Mouse (Mus musculus): ENCODE measurements at regions not wholly inside any gene's neighbourhood (a gene's known extent, or its start where the extent isn't known, plus 50 kb on each side); places are given as distances from the start of the nearest gene placed in this dataset.

DNA sequence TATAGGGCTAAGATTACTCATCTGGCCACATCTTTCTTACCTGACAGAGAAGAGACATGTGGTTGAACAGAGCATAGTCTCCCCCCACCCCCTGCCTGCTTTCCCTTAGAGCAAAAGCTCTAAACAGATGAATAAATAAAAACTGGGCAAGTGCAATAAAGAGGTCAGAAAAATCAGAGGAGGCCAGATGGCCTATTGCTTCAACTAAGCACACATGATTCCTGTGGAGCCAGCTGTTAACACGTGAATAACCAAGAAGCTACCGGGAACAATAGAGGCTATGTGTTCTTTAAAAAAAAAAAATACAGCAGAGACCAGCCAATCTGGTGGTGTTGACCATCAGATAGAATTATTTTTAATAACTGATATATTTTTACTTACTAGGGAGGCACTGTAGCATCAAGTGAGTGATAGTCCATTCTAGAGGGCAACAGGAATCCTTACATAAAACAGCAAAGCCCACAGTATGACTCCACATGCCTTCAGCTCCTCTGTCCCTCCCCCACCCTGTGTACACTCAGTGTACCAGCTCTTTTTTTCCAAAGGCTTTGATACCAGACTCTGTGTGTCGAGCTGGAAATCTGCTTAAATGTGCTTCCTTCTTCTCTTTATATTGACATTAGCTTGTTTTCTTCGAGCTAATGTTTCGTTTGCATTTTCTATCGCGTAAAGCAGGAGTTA, 272.6 kb downstream of the Plk2 start:
- Histone ChIP-seq H3K27me3 (ENCODE audit: insufficient read depth, low read length) (no peaks in the 10 kb centered on the region), H3K9ac (no peak overlapping the region), H3K4me1 (ENCODE audit: insufficient read depth) (peaks cover 3% of the 10 kb centered on the region; the same call in 1 of the 2 replicates), H3K27ac (ENCODE audit: low read depth, low read length) (no peak overlapping the region), H3K36me3 (ENCODE audit: insufficient read depth) (no peaks in the 10 kb centered on the region), H3K9me3 (ENCODE audit: low read length) (no peaks in the 10 kb centered on the region), H3K4me2 (ENCODE audit: low read depth) (no peak overlapping the region), H3K4me3 (ENCODE audit: low read depth, low read length) (no peak overlapping the region)
- DNase-seq (no peak), ATAC-seq (no peak)
- 61% methylated on average over 7 of the region's 7 CpGs for WGBS
- TF ChIP-seq CTCF (IDR thresholded peaks at IDR 0.05; ENCODE audit: low read depth) = no peak

DNA sequence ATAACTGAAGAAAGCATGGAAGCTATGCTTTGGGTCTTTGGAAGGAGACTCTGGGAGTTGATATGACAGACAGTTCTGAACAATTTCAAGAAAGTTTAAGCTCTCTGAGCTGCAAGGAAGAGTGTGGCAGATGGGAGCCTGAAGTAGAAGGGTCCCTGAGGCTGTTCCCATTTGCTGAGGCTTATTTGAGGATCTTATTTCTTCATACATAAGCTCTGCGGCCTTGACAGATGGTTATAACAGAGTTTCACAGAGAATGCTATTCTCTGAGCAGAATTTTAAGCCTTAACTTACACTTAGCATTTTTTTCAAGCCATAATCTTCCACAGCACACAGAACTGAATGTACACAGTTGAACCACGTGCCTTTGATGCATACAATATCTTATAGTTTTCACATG, 278.7 kb downstream of the Plk2 start:
- TF ChIP-seq CTCF (IDR thresholded peaks at IDR 0.05; ENCODE audit: low read depth) = no peak
- WGBS = 56% methylated on average over 2 of the region's 2 CpGs
- Histone ChIP-seq H3K4me1 (ENCODE audit: insufficient read depth) (peaks cover 3% of the 10 kb centered on the region; the same call in 1 of the 2 replicates), H3K9me3 (ENCODE audit: low read length) (no peaks in the 10 kb centered on the region), H3K27me3 (ENCODE audit: insufficient read depth, low read length) (no peaks in the 10 kb centered on the region), H3K4me3 (ENCODE audit: low read depth, low read length) (no peak overlapping the region), H3K4me2 (ENCODE audit: low read depth) (no peak overlapping the region), H3K36me3 (ENCODE audit: insufficient read depth) (no peaks in the 10 kb centered on the region), H3K9ac (no peak overlapping the region), H3K27ac (ENCODE audit: low read depth, low read length) (no peak overlapping the region)
- ATAC-seq (peak; percentile 93), DNase-seq (peak; percentile 69)

DNA sequence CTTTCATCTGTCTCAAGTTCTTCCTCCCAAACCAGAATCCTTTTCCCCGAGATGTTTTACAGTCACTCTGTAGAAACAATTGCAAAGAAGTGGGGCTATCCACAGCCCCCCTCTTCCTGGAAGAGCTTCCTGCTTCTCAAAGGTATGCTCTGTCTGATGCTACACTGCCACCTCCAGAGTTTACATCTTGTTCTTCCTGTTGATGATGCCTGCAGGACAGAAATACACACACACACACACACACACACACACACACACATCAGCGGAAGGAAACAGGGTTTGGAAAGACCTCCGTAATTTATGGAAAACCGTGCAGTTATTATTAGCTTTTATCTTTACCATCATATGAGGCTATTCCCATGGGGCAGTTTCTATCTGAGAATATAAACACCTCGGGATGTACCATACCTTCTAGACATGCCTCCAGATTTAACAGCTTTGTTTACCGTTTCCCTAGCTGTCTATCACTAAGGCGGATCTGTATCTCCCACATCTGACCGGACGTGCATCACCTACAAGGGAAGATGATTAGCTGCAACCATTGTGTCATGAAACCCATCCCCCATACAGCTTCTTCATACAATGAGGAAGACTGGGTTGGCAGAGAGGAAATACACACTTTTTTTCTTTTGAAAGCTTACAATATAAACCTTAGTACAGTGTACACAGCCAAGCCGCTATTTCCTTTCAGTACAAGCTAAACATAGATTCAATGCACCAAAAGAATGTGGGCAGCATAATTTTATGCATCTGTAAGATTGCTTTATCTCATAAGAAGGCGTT, 288.6 kb downstream of the Plk2 start:
- Histone ChIP-seq H3K9ac (no peak overlapping the region), H3K4me3 (ENCODE audit: low read depth, low read length) (no peak overlapping the region), H3K27ac (ENCODE audit: low read depth, low read length) (no peak overlapping the region), H3K27me3 (ENCODE audit: insufficient read depth, low read length) (no peaks in the 10 kb centered on the region), H3K9me3 (ENCODE audit: low read length) (no peaks in the 10 kb centered on the region), H3K36me3 (ENCODE audit: insufficient read depth) (no peaks in the 10 kb centered on the region), H3K4me2 (ENCODE audit: low read depth) (no peak overlapping the region), H3K4me1 (ENCODE audit: insufficient read depth) (no peaks in the 10 kb centered on the region)
- ATAC-seq (no peak), DNase-seq (no peak)
- 77% methylated on average over 11 of the region's 11 CpGs for WGBS
- no peak for TF ChIP-seq CTCF (IDR thresholded peaks at IDR 0.05; ENCODE audit: low read depth)

DNA sequence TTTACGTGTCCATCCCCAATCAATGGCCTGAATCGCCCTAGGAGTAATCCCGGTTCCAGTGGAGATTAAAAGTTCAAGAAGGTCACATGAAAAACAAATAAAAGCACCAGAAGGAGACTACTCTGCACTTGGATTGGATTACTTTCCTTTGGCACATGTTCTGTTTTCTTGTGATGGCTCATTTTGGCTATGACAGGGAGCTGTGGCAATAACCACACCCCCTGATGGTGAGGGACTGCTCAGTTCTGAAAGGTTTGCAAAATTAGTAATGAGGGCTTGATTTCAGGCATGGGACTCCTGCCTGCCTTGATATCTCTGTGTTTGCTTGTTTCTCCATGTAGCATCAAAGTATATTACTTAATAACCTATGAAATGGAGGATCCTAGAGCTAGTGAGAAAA, 293.9 kb downstream of the Plk2 start:
- no peaks in the 10 kb centered on the region for H3K36me3 ChIP-seq (ENCODE audit: insufficient read depth)
- no peak overlapping the region for H3K27ac ChIP-seq (ENCODE audit: low read depth, low read length)
- DNase-seq = no peak
- TF ChIP-seq CTCF (IDR thresholded peaks at IDR 0.05; ENCODE audit: low read depth) = no peak
- no peak overlapping the region for H3K4me3 ChIP-seq (ENCODE audit: low read depth, low read length)
- no peak for ATAC-seq
- no peak overlapping the region for H3K4me2 ChIP-seq (ENCODE audit: low read depth)
- H3K4me1 ChIP-seq (ENCODE audit: insufficient read depth) = peaks cover 9% of the 10 kb centered on the region
- no peaks in the 10 kb centered on the region for H3K9me3 ChIP-seq (ENCODE audit: low read length)
- no peak overlapping the region for H3K9ac ChIP-seq
- no peaks in the 10 kb centered on the region for H3K27me3 ChIP-seq (ENCODE audit: insufficient read depth, low read length)
- WGBS = 47% methylated on average over 3 of the region's 3 CpGs

DNA sequence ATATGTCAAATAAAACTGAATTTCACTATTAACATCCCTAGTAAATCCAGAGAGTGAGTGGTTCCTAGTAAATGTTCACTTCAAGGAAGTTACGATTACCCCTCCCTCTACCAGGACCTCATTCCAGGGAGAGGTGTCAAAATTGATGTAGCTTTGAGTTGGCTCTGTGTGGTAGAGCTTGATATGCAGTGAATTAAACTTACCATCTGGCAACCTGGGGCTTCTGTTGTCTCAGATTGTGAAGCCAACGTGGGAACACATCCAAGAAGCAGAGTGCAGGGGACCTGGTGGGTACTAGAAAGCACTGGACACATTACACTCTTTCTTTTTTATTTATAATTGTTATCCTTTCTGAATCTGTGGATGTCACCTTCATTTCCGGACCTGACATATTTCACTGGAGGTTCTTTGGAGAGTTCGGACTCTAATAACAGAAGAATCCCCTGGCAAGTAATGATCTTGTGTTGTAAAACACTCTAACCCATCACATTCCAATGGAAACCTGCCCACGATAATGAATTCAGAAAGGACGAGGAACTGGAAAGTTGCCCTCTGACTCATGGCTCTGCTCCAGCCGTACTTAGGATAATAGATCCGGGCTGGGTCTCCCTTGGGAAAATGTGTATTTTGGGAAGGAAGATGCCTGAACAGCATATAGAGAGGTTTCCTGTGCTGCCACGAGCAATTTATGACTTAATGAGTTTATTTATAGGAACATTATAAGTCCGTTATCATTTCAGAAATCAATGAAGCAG, 295.8 kb downstream of the Plk2 start:
- Histone ChIP-seq H3K4me1 (ENCODE audit: insufficient read depth) (peaks cover 9% of the 10 kb centered on the region), H3K27me3 (ENCODE audit: insufficient read depth, low read length) (no peaks in the 10 kb centered on the region), H3K27ac (ENCODE audit: low read depth, low read length) (no peak overlapping the region), H3K9me3 (ENCODE audit: low read length) (no peaks in the 10 kb centered on the region), H3K36me3 (ENCODE audit: insufficient read depth) (no peaks in the 10 kb centered on the region), H3K9ac (no peak overlapping the region), H3K4me3 (ENCODE audit: low read depth, low read length) (no peak overlapping the region), H3K4me2 (ENCODE audit: low read depth) (no peak overlapping the region)
- peak; percentile 66 for ATAC-seq
- 28% methylated on average over 10 of the region's 10 CpGs for WGBS
- TF ChIP-seq CTCF (IDR thresholded peaks at IDR 0.05; ENCODE audit: low read depth) = no peak
- DNase-seq = peak; percentile 58

DNA sequence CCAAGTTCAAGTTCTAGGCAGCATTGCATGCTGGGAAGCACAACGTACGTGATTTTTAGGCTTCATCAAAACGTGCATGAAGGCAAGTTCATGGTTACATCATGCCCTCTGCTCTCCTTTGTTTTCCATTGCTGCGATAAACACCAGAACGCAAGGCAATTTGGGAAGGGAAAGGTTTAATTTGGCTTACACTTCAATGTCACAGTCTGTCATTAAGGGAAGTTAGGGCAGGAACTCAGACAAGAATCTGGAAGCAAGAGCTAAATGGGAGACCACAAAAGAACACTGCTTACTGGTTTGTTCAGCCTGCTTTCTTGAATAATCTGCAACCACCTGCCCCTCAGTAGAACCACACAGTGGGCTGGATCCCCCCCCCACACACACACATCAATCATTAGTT, 297.9 kb downstream of the Plk2 start:
- Histone ChIP-seq H3K4me3 (ENCODE audit: low read depth, low read length) (no peak overlapping the region), H3K36me3 (ENCODE audit: insufficient read depth) (no peaks in the 10 kb centered on the region), H3K4me1 (ENCODE audit: insufficient read depth) (peaks cover 9% of the 10 kb centered on the region), H3K27ac (ENCODE audit: low read depth, low read length) (no peak overlapping the region), H3K4me2 (ENCODE audit: low read depth) (no peak overlapping the region), H3K9ac (no peak overlapping the region), H3K27me3 (ENCODE audit: insufficient read depth, low read length) (no peaks in the 10 kb centered on the region), H3K9me3 (ENCODE audit: low read length) (no peaks in the 10 kb centered on the region)
- WGBS = 34% methylated on average over 5 of the region's 5 CpGs
- no peak for DNase-seq
- no peak for TF ChIP-seq CTCF (IDR thresholded peaks at IDR 0.05; ENCODE audit: low read depth)
- no peak for ATAC-seq

DNA sequence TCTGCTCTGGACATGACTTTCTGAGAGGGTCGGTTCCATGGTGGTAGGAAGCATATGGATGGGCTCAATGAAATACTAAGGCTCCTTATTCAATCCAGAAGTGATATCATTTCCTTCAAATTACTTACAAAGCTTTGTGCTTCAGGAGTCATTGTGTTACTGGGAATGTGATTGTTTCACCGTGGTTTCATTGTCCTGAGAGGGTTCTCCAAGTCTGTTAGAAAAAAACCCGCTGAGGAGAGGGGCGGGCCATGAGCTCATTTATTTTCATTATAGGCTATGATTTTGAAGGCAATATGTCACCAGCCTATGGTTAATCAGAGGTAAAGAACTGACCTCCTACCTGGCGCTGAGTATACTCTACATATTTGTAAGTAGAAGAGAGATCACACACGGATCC, 300.0 kb downstream of the Plk2 start:
- no peak overlapping the region for H3K4me2 ChIP-seq (ENCODE audit: low read depth)
- H3K4me3 ChIP-seq (ENCODE audit: low read depth, low read length) = no peak overlapping the region
- H3K27ac ChIP-seq (ENCODE audit: low read depth, low read length) = peak overlapping the region; percentile 59; the same call in 1 of the 2 replicates
- DNase-seq = no peak
- TF ChIP-seq CTCF (IDR thresholded peaks at IDR 0.05; ENCODE audit: low read depth) = no peak
- 60% methylated on average over 6 of the region's 6 CpGs for WGBS
- no peak for ATAC-seq
- no peaks in the 10 kb centered on the region for H3K36me3 ChIP-seq (ENCODE audit: insufficient read depth)
- no peaks in the 10 kb centered on the region for H3K27me3 ChIP-seq (ENCODE audit: insufficient read depth, low read length)
- H3K4me1 ChIP-seq (ENCODE audit: insufficient read depth) = peaks cover 9% of the 10 kb centered on the region
- no peak overlapping the region for H3K9ac ChIP-seq
- no peaks in the 10 kb centered on the region for H3K9me3 ChIP-seq (ENCODE audit: low read length)

All from forebrain, postnatal 0 days (tissue).